Mouse (Mus musculus) kidney, adult 8-10 months (tissue): Measurements from ENCODE around the gene Sec22a.

Source experiments
- DNase-seq, 2 experiments: peaks; one replicate each; pipeline ENCODE4 v3.0.0; 2022

Gene Sec22a

DNA sequence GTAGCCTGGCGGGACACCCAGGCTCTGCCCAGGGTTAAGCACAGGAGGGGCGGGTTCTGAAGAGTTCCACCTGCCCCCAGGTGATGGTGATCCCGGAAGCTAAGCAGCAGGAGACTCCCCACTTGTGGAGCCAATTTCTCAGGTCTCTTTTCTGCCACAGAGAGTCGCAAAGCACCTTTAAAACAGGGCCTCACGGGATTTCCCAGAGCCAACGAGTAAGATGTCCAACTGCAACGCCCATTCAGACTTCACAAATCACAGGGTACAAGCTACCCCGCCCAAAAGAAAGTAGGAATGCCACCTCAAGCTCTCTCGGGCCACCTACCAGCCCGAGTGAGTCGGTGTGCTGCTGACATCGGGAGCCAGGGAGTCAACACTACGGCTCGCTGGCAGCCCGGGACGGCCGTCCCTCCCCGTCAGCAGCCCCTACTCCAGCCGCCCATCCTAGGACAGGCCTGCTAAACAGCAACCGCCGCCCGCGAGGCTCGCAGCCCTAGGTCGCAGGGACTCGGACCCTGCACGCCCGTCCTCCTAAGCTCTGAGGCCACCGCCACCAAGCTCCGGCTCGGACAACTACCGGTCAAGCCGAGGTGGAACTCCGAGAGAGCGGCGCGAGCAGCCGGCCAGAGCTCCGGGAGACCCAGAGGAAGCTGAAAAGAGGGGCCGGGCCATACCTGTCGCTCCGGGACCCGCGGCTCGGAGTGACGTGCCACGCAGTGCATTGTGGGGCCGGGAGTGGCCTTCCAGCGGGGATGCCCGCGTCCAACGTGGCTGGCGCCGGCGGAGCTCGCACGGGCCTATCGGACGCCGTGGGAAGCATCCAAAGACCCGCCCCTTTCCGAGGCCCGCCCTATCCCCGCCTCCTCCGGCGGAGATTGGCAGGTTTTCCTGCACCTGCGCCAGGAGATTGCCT lies at the start of gene Sec22a:
Gene Sec22a, minus strand, starts transcription at position 769 of the 913 bp plus-strand sequence.
- DNase-seq = peak; percentile 94 to 96

DNA sequence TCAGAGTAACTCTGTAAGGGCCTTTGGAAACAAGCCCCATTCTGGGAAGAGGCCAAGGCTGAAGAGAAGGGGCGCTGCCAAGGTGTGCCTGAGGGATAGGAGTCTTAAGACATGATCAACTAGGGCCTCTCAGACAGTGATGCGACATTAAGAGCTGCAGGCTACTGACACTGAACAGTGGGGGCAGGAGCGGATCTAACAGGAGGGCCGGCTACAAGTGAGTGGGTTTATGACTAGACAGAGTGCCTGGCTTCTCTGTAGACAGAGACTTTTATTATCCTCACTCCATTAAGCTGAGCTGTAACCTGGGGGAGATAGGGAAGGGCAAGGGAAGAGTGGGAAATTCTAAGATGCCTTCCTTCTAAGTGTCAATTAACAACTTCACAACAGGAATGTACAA lies 43.0 kb upstream of the Sec22a start:
- no peak for DNase-seq

DNA sequence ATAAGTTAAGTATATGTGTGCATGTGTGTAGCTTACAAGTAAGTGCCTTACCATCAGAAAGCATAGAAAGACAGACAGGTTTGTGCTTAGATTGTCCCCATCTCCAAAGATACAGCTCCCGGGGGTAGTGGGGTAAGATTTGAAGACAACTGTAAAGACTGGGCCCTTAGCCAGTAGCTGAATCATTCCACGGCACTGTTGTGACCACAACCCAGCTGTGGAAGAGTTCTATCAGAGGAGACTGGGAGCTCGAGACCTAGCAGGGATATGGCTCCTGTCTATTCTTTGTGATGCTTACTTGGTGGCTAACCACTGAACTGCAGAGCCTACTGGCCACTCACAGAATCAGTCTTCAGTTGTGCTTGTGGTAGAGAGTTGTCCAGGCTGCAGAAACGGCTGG lies 42.4 kb upstream of the Sec22a start:
- no peak for DNase-seq

DNA sequence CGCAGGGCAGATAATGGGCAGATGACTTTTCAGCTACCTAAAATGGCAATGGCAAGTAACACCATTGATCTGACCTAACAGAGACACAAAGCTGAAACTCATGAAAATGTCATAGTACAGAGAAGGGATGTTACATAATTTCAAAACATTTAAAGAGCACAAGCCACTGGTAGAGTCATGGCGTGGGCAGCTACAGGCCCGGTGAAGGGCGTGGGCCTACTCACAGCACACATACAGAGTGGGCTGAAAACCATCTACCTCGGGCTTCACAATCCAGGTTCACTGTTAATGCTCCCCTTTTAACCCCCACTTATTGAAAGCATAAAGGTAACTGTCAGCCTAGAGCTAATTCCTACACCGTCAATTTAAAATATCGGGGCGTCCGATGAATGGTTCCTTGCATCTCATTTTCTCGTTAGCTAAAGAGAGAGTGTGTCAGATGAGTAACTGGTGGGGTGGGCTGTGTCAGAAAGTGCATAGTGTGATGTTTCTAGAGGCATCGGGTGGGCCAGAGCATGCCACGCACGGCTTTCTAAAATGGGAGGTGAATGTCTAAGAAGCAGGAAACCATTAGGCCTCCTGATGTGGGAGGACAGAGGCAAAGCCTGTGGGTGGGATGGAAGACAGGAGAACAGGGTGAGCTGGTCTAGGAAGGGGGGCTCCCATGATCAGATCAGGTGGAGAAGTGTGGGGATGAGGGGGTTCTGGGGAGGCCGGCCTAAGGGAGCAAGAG lies 41.8 kb upstream of the Sec22a start:
- DNase-seq = no peak

DNA sequence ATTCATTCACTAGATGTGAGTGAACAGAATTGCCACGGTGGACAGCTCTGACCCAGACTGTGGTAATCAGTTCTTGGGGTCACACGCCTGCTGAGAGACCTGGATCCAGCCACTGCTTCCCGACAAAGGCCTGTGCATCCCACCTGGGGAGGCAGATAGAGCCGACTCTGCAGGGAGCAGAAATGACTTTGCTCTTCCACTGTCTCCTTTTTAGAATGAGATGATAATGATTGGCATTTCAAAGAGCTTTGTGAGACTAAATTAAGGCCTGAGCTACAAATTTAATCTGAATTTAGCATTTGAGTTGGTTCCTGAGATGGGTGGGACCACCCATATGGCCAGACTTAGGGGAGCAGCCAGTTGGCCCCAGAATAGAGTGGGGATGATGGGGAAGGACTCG lies 41.1 kb upstream of the Sec22a start:
- no peak for DNase-seq

DNA sequence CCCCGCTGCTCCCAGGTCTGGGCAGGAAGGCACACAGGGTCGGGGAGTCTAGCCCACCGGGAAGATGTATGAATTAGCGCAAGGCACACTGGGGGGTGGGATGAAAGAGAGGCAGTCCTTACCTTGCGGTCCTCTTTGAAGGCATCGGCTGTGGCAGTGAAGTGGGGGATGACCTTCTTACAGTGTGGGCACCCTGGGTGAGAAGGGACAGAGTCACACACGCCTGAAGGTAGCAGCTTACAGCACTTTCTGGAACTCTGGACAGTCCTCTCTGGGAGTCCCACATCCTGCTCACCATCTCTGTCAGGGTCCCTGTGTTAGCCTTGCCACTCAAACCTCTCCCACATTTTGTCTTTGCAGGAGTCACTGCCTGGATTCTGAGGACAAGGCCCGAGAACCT lies 40.2 kb upstream of the Sec22a start:
- no peak for DNase-seq

DNA sequence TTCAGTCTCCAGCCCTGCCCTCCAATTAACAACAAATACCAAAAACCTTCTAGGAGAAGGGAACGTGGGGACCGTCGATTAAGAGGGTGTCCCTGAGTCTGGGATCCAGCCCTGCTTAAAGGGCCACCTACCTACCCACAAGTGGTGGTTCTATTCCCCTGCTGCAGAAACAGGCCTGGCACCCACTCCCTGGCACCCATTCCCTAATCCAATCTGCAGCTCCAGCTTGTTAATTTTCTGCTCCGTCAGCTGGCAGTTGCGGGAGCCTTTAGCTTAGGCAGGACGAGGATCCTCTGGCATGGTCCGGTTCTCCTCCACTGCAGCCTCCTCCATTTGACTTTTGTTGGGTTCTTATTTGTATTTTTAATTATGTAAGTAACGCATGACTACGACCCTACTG lies 39.6 kb upstream of the Sec22a start:
- no peak for DNase-seq

DNA sequence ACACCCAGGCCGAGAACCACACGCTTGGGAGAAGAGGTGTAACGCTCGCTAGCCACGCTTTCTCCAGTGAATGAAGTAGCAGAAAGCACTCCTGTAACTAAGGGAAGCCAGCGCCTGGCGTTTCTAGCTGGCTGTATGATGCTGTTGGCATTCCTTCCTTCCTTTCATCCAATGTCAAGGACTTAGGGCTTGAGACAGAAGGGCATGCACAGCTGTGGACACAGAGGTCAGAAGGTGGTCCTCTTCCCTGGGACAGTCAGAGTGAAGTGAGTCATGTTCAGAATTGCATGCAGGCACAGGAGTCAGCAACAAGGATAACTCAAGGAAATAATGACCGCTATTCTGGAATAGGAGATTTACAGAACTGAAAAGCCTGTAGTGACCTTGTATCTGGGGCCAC lies 29.1 kb upstream of the Sec22a start:
- no peak for DNase-seq

DNA sequence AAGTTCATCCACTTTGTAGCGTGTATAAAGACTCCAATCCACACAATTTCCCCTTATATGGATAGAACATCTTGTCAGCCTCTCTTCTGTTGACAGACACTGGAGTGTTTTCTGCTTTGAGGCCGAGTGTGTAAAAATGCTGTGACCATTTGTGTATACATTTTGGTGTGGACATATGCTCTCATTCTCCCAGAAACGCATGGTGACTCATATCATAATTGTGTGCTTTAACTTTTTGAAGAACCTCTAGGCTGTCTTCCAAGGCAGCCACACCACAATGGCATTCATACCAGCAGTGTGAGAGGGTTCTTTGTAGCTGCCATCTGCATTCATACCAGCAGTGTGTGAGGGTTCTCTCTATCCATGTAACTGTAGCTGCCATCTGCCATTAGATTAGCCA lies 21.9 kb upstream of the Sec22a start:
- no peak for DNase-seq

DNA sequence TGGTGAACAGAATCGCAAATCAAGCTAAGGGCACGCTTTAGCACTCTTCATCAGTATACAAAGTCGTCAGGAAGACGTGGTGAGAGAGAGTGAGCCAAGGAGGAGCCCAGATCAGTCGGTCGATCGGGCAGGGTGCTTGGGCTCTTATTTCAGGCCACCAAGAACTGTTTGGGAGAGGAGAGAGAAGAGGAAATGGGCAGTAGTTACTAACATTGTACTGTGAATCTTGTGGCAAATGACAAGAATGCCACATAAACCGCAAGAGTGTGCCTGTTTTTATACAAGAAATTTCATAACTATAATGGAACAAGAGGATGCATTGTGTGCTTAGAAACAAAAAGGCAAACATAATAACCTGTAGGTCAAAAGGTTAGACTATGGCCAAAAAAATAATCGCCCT lies 16.3 kb upstream of the Sec22a start:
- no peak for DNase-seq

DNA sequence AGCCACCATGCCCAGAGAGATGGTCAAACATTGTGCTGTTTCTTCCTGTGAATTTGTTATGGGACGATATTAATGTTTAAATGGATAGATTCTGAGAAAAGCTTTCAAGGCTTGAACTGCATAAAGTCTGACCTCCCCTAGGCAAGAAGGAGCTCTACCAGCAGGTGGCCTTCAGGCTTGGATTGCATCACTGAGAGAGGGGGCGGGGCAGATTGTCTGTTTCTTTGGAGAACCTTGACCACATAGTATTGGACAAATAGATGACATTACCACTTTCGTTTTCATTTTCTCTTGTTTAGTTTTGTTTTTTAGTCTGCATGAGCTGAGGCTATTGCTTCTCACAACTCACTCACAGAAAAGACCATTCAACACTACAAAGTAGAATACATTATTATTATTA lies 15.6 kb upstream of the Sec22a start:
- DNase-seq = peak; percentile 19 to 49

DNA sequence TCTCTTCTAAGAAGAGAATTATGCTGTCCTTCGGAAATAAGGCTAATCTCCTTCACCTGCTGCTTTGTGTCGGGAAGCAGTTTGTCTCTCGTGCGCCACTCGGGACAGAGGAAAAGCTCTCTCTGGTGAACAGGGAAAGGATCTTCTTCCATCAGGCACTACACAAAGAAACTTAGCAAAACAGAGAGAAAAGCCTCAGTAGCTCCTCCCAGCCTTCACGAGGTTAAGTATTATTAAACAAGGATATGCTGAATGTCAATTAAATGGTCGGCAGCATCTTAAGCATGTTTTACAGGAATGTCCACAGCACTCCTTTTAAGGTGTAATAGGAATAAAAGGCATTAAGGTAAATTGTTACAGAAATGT lies 328 bp upstream of the Sec22a start:
- DNase-seq = no peak

DNA sequence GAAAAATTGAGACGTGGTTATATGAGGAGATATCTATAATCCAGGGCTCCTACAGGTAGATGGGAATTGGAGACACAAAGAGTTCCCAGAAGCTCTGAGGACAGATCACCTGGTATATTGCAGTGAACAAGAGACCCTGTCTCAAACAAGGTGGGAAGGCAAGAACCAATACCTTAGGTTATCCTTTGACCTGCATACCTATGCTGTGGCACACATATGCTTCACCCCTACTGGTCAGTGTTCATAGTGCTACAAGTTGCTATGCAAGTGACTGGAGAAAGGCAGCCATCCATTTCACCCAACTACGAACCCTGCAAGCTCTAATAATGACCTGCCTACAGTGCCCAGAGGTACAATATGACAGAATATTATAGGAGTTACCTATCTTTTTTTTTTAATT lies 1.5 kb downstream of the Sec22a start:
- DNase-seq = no peak

DNA sequence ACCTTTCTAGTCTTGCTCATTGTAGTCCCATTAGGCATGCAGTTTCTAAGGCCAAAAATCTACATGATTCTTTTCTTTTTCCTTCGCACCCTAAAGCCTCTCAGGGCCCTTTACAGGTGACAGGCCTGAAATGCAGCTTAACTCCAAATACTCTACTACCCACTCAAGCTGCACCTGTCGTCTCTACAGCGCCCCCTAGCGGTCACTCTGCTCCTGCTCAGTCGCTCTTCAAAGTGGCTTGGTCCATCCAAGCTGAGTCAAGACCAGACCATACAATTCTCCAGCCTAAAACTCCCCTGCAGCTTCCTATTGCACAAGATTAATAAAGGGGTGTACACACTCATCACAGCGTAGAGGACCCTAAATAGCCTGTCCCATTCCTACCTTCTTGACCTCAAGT lies 3.1 kb downstream of the Sec22a start:
- peak; percentile 14 to 57 for DNase-seq

DNA sequence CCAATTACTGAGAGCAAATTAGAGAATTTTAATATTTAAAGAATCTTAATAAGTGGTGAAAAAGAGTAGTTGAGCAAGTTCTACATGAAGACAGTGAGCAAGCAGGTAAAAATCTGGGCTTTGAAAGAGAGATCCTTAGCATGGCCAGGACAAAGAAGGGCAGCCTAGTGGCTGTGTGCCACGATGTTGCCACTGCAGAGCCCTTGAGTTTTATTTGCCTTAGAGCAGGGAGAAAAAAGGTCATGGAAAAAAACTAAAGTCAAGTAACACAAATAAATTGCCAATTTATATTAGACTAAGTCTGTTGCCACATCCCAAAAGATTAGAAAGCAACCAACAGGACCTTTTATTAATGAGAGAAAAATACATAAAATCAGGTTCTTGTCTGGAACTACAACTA lies 6.3 kb downstream of the Sec22a start:
- DNase-seq = no peak

DNA sequence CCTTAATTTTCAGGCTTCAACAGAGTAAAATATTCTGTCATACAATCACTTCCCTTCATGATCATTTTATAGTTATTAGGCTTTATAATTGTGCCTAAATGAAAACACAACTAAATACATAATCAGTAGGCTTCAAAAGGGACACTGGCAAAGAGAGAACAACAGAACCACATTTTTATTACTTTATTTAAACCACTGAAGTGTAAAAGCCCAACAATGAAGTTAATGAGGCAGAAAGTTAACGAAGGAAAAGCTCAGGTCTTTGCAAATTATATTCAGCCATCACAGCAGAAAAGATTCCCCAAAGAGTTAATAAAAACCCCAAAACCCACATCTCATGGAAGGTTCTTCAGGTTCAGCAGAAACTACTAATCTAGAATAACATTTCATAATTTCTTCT lies 33.3 kb downstream of the Sec22a start:
- no peak for DNase-seq

DNA sequence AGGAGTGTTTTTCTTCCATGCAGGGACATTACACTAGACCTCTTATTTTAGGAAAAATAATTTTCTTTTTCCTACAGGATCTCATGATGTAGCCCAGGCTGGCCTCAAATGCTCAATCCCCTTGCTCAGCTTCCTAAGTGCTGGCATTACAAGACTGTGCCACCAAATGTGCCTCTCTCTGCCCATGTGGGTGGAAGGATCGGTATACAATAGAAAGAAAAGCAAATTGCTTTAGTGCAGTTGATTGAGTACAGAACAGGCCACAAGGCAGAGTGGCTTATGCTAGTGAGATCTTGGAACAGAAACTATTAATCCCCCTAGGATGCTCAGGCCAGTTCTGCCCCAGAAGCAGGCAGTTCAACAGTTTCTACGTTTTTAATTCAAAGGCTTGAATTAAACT lies 43.9 kb downstream of the Sec22a start:
- no peak for DNase-seq

DNA sequence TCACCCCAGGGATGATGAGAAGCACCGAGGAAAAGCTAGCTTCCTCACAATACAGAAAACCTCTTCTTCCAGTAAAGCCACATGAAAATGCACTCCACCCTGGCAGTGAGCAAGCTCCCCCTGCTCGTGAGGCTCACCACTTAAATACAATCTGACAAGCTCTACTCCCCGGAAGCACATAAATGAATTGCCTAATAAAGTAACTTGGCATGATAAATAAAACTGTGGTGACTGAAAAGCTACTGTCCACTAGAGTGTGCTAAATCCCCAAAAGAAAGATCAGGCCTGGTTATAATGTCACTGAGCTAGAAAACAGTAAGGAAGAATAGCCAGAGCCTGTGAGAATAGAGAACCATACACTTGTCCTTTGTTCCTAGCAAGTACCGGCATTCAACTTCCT lies 44.4 kb downstream of the Sec22a start:
- peak in 1 of 2 experiments; percentile 33 for DNase-seq

DNA sequence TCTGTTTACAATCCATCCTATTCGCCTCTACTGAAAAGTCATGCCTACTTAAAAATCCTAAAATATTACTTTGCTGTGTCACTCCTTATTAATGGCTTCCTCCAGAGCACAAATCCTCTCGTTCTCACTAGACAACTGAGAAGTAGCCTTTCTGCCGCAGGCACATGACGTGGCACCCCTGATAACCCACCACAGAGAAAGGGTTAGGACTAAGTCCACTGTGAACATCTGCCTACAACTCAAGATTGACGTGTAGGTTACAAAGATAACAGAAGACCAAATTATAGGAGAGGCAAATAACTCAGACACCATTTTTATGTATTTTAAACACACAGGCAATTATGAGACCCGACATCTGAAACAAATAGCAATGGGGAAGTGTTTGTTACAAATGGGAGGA lies 45.3 kb downstream of the Sec22a start:
- no peak for DNase-seq

DNA sequence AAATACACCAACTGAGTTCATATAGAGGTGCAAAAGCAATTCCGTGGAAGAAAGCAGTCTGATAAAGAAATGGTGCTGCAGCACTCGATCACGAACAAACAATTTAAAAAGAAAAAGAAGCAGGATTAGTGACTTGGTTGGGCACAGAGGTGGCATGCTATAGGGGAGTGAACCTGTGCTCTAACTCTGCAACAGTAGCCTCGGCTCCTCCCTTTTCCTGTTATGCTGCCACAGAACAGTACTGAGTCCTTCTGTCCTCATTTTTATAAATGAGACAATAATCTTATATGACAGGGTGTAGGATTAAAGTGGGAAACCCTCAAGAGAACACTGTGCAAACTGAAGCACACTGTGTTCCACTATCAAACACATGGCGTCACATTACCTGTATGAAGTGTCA lies 46.3 kb downstream of the Sec22a start:
- DNase-seq = no peak

DNA sequence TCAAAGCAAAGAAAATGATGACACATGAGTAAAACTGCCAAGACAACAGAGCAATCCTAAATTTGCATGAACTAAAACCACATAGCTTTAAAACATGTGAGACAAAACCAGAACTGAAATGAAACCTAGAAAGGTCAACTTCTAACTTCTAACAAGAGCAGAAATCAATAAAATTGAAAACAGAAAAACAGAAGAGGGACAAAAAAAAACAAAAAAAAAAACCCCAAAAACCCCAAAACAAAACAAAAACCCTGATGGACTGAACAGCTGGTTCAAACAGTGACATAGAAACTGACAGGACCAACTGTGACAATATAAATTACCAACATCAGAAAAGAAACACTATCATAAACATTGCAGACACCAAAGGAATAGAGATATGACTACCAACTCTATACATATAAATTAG lies 46.9 kb downstream of the Sec22a start:
- no peak for DNase-seq

DNA sequence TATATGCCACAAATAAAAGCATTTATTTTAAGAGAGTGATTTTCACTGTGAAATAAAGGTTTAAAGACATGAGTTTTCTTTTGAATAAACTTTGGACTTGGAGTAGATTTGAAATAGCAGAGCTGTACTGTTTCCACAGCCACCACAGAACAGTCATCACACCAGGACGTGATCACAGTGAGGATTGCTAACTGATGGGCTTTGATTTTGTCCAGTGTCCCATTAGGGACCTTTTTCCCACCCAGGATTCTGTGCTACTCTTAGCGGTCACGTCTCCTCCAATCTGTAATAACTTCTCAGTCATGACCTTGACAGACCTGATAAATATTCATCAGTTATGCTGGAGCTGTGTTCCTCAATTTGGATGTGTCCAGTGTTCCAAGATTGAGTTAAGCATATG lies 48.2 kb downstream of the Sec22a start:
- DNase-seq = no peak

DNA sequence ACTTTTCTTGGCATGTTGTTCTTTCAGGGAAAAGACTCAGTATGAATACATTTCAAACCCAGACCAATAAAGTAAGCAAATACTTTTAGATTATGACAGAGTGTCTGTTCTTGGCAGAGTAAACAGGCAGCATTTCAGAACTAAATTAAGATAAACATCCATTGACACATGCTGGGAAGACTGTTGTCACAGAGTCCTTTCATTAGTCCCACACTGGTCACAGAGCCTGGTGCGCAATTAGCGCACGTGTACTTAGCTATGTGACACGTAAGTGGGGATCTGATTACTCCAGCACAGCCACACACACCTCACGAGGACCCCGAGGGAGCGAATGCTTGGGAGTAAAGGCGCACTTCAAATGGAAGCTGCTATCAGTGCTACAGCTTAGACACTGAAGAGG lies 52.1 kb downstream of the Sec22a start:
- DNase-seq = no peak

DNA sequence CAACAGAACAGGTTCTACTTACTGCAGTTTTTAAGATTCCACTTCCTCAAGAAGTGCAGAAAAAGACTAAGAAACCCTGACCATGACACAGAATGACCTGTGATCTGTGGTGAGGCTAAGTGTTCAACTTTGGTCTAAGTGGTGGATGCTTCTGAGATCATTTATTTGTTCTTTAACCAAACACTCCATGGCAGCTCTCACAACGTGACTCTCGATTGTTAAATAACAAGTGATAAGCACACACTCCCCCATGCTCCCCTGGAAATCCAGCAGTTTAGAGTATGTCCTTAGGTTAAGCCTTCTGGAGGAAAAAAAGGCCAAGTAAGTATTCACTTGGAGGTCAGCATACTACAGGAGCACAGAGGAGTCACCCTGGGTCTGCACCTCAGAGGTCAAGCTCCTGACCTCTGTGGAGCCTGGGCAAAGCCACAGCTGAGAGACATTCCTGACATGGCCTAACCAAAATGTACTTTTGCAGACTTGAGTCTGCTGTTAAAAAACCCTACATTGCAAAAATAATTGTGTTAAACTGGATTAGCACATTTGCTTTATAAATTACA lies 53.1 kb downstream of the Sec22a start:
- DNase-seq = no peak
